Mouse (Mus musculus) lung, embryonic 16.5 days (tissue): ENCODE data around the gene Nckap1l. TPM values are rescaled to one million over a fixed set of nuclear protein-coding genes. Genes with fewer than 3 reads are reported as not detected.

Experiments used
- ATAC-seq: fragments of 200-750 bp; cut with Nextera tagmentation; 2 replicates; pipeline ENCODE4 v1.8.0; 2017; ENCODE audit warnings: low read depth, mild to moderate bottlenecking, moderate library complexity
- H3K27ac ChIP-seq: fragments of 300-500 bp; sonication (generic); 2 replicates; pipeline ENCODE4 v1.5.1; 2014; ENCODE audit warnings: mild to moderate bottlenecking, control low read depth, low read length
- H3K27me3 ChIP-seq: fragments of 300-500 bp; sonication (generic); 2 replicates; pipeline ENCODE4 v1.6.1; 2014; ENCODE audit warnings: low read depth, low read length, mixed read lengths; ENCODE audit not compliant: control insufficient read depth, insufficient read depth
- H3K36me3 ChIP-seq: fragments of 300-500 bp; sonication (generic); 2 replicates; pipeline ENCODE4 v1.6.1; 2014; ENCODE audit warnings: low read length; ENCODE audit not compliant: control insufficient read depth, insufficient read depth
- H3K4me1 ChIP-seq: fragments of 300-500 bp; sonication (generic); replicated peaks from 2 replicates; pipeline ENCODE4 v1.6.1; 2014; ENCODE audit warnings: low read length, mixed read lengths; ENCODE audit not compliant: control insufficient read depth, insufficient read depth
- H3K4me2 ChIP-seq: fragments of 300-500 bp; sonication (generic); 2 replicates; pipeline ENCODE4 v1.6.1; 2014; ENCODE audit warnings: low read depth, low read length, control low read depth
- H3K4me3 ChIP-seq: fragments of 300-500 bp; sonication (generic); 2 replicates; pipeline ENCODE4 v1.5.1; 2014; ENCODE audit warnings: mild to moderate bottlenecking, low read length, control low read depth
- H3K9ac ChIP-seq: fragments of 300-500 bp; sonication (generic); 2 replicates; pipeline ENCODE4 v1.6.1; 2014; ENCODE audit warnings: low read length, control low read depth
- H3K9me3 ChIP-seq: fragments of 300-500 bp; sonication (generic); 2 replicates; pipeline ENCODE4 v1.6.1; 2016; ENCODE audit warnings: low read length; ENCODE audit not compliant: control insufficient read depth
- WGBS: fragments of 180-500 bp; shearing (Covaris S2); extraction: QIAGEN DNeasy Blood & Tissue Kit; methylation state at CpG from one replicate; pipeline ENCODE4 v1.1.7; 2014; 5-methylcytosine and 5-hydroxymethylcytosine counted together
- polyA plus RNA-seq: library from polyadenylated mRNA; unstranded; fragments of >200 nt; fragmentation: Nextera tagmentation; extraction: Ambion mirVana; gene quantifications from 2 replicates; pipeline ENCODE4 v1.2.1, GENCODE M21; 2015

Nckap1l gene
- polyA plus RNA-seq, 1 experiment from 2014 or later, result 3.3 TPM

GRCm38 (mm10) chr15:103547983-103548382, 94.4 kb downstream of the Nckap1l start:
- ATAC-seq, result no peak
- WGBS, result 69% methylated on average over 3 of the region's 3 CpGs

More at GRCm38 (mm10) chr15:103547983-103548382, 94.4 kb downstream of the Nckap1l start:
- Histone ChIP-seq H3K9ac (no peak overlapping the region), H3K27me3 (no peaks in the 10 kb centered on the region), H3K27ac (no peak overlapping the region), H3K4me2 (no peak overlapping the region), H3K4me3 (no peak overlapping the region), H3K36me3 (no peaks in the 10 kb centered on the region), H3K9me3 (no peaks in the 10 kb centered on the region), H3K4me1 (no peaks in the 10 kb centered on the region)

Other genes starting within 250 kb of the Nckap1l start
- gene Cbx5, start 214.0 kb upstream of the Nckap1l start, polyA plus RNA-seq, result 99.2 and 102 TPM in 2 replicates
- gene Hnrnpa1, start 213.4 kb upstream of the Nckap1l start, polyA plus RNA-seq, result 728 and 785 TPM in 2 replicates
- gene Nfe2, start 195.4 kb upstream of the Nckap1l start, polyA plus RNA-seq, result 4.3 and 6.9 TPM in 2 replicates
- 282 and 290 TPM in 2 replicates for gene Copz1, start 181.1 kb upstream of the Nckap1l start, polyA plus RNA-seq
- gene Gpr84, start 143.2 kb upstream of the Nckap1l start, polyA plus RNA-seq, result 0.44 TPM in 1 of 2 replicates, not detected in the other
- gene Zfp385a, start 113.7 kb upstream of the Nckap1l start, polyA plus RNA-seq, result 7.6 and 8.6 TPM in 2 replicates
- 38.8 and 42.3 TPM in 2 replicates for gene Itga5, start 87.0 kb upstream of the Nckap1l start, polyA plus RNA-seq
- 0.64 TPM in 1 of 2 replicates, not detected in the other for gene Gtsf1, start 23.3 kb upstream of the Nckap1l start, polyA plus RNA-seq
- gene Gtsf2, start 5.3 kb upstream of the Nckap1l start, polyA plus RNA-seq, result not detected in 2 replicates
- gene Pde1b, start 49.2 kb downstream of the Nckap1l start, polyA plus RNA-seq, result 2.3 and 2.8 TPM in 2 replicates
- 6.9 and 8.2 TPM in 2 replicates for gene Ppp1r1a, start 84.2 kb downstream of the Nckap1l start, polyA plus RNA-seq
- gene Glycam1, start 111.3 kb downstream of the Nckap1l start, polyA plus RNA-seq, result not detected in 2 replicates